Mouse (Mus musculus): ENCODE measurements around the gene Krba1. TPM values are rescaled to one million over a fixed set of nuclear protein-coding genes. Genes with fewer than 3 reads are reported as not detected.

Gene Krba1
- polyA plus RNA-seq, 1 experiment from 2014 or later, result 1.9 TPM

GRCm38 (mm10) chr6:48434651-48435050 lies 39.3 kb downstream of the Krba1 start:
- H3K9me3 ChIP-seq (replicated peaks; ENCODE audit: control insufficient read depth, low read length), result no peaks in the 10 kb centered on the region
- no peak overlapping the region for H3K4me3 ChIP-seq (ENCODE audit: low read depth, low read length)
- no peak overlapping the region for H3K9ac ChIP-seq (ENCODE audit: low read depth, low read length)
- no peak overlapping the region for H3K27ac ChIP-seq (ENCODE audit: low read length)
- no peaks in the 10 kb centered on the region for H3K27me3 ChIP-seq (ENCODE audit: control insufficient read depth, insufficient read depth, low read depth, low read length)
- H3K36me3 ChIP-seq (ENCODE audit: control insufficient read depth, insufficient read depth), result peaks cover 7% of the 10 kb centered on the region
- H3K4me2 ChIP-seq (ENCODE audit: low read depth, low read length), result no peak overlapping the region
- peak; percentile 51; the same call in 1 of the 2 replicates for ATAC-seq (ENCODE audit: low read depth)
- WGBS (ENCODE audit: insufficient replicate concordance), result 43% methylated on average over 6 of the region's 6 CpGs
- no peaks in the 10 kb centered on the region; the same call in 1 of the 2 replicates for H3K4me1 ChIP-seq (ENCODE audit: control insufficient read depth, low read depth, low read length)

GRCm38 (mm10) chr6:48435111-48435510 lies 39.7 kb downstream of the Krba1 start:
- H3K9me3 ChIP-seq (replicated peaks; ENCODE audit: control insufficient read depth, low read length), result no peaks in the 10 kb centered on the region

GRCm38 (mm10) chr6:48435706-48436349 lies 40.4 kb downstream of the Krba1 start:
- H3K4me3 ChIP-seq (ENCODE audit: low read depth, low read length), result no peak overlapping the region
- no peaks in the 10 kb centered on the region; the same call in 1 of the 2 replicates for H3K4me1 ChIP-seq (ENCODE audit: control insufficient read depth, low read depth, low read length)
- H3K9ac ChIP-seq (ENCODE audit: low read depth, low read length), result no peak overlapping the region
- H3K27me3 ChIP-seq (ENCODE audit: control insufficient read depth, insufficient read depth, low read depth, low read length), result no peaks in the 10 kb centered on the region
- ATAC-seq (ENCODE audit: low read depth), result no peak
- peaks cover 7% of the 10 kb centered on the region for H3K36me3 ChIP-seq (ENCODE audit: control insufficient read depth, insufficient read depth)
- no peak overlapping the region for H3K27ac ChIP-seq (ENCODE audit: low read length)
- no peak overlapping the region for H3K4me2 ChIP-seq (ENCODE audit: low read depth, low read length)
- 58% methylated on average over 5 of the region's 5 CpGs for WGBS (ENCODE audit: insufficient replicate concordance)
- H3K9me3 ChIP-seq (replicated peaks; ENCODE audit: control insufficient read depth, low read length), result no peaks in the 10 kb centered on the region

More at GRCm38 (mm10) chr6:48435111-48435510, 39.7 kb downstream of the Krba1 start:
- Histone ChIP-seq H3K4me3 (ENCODE audit: low read depth, low read length) (no peak overlapping the region), H3K27ac (ENCODE audit: low read length) (no peak overlapping the region), H3K4me1 (ENCODE audit: control insufficient read depth, low read depth, low read length) (no peaks in the 10 kb centered on the region; the same call in 1 of the 2 replicates), H3K4me2 (ENCODE audit: low read depth, low read length) (no peak overlapping the region), H3K36me3 (ENCODE audit: control insufficient read depth, insufficient read depth) (peaks cover 7% of the 10 kb centered on the region), H3K27me3 (ENCODE audit: control insufficient read depth, insufficient read depth, low read depth, low read length) (no peaks in the 10 kb centered on the region), H3K9ac (ENCODE audit: low read depth, low read length) (no peak overlapping the region)
- ATAC-seq (ENCODE audit: low read depth), result 0 out of 2 replicates have a peak, but pooled peaks have one; percentile 9
- WGBS (ENCODE audit: insufficient replicate concordance), result 53% methylated on average over 5 of the region's 5 CpGs

DNA sequence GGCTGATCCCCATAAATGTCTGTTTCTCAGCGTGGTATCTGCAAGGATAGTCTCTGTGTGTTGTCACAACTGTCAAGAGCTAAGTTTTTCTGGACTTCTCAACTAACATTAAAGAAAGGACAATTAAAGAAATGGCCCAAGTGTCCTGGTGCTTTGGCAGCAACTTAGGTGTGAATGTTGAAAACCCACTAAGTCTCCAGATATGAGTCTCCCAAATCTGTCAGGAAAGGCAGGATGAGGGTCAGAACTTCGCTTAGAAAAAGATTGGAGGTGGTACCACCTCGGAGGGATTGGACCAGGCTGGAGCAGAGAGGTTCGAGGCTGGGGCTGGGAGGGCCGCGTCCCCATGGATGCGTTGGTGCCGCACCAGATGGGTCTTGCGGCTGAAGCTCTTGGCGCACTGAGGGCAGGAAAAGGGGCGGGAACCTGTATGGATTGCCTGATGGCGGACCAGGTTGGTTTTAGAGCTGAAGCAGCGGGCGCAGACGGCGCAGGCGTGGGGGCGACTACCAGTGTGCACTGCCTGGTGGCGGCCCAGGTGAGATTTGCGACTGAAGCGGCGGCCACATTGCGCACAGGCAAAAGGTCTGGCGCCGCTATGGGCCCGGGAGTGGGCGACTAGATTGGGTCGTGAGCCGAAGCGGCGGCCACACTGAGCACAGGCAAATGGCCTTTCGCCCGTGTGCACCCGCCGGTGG lies 42.4 kb downstream of the Krba1 start:
- no peaks in the 10 kb centered on the region for H3K27me3 ChIP-seq (ENCODE audit: control insufficient read depth, insufficient read depth, low read depth, low read length)
- WGBS (ENCODE audit: insufficient replicate concordance), result 80% methylated on average over 35 of the region's 35 CpGs

DNA sequence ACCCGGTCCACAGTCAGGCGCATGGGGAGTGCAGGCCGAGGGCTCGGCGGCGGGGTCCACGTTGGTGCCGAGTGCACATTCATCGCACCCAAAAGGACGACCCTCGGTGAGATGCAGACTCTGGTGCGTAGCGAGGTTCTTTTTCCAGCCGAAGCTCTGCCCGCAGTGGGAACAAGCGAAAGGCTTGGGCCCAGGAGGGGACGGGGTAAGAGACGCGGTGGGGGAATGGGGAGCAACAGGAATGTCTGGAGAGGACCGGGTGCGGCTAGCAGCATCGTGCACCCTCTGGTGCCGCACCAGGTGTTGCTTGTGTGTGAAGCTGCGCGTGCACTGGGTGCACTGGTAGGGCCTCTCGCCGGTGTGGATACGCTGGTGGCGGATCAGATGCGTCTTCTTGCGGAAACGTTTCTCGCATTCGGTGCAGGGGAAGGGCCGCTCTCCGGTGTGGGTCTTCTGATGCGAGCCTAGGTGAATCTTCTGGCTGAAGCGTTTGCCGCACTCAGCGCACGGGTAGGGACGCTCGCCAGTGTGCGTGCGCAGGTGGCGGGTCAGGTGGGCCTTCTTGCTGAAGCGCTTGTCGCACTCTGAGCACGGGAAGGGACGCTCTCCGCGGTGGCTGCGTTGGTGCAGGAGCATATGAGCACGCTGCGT lies 43.2 kb downstream of the Krba1 start:
- 74% methylated on average over 55 of the region's 55 CpGs for WGBS (ENCODE audit: insufficient replicate concordance)
- Histone ChIP-seq H3K4me1 (ENCODE audit: control insufficient read depth, low read depth, low read length) (peaks cover 2% of the 10 kb centered on the region; the same call in 1 of the 2 replicates), H3K27me3 (ENCODE audit: control insufficient read depth, insufficient read depth, low read depth, low read length) (no peaks in the 10 kb centered on the region), H3K9me3 (replicated peaks; ENCODE audit: control insufficient read depth, low read length) (no peaks in the 10 kb centered on the region), H3K4me3 (ENCODE audit: low read depth, low read length) (no peak overlapping the region), H3K4me2 (ENCODE audit: low read depth, low read length) (no peak overlapping the region), H3K27ac (ENCODE audit: low read length) (no peak overlapping the region), H3K9ac (ENCODE audit: low read depth, low read length) (no peak overlapping the region), H3K36me3 (ENCODE audit: control insufficient read depth, insufficient read depth) (peaks cover 7% of the 10 kb centered on the region)
- no peak for ATAC-seq (ENCODE audit: low read depth)

More for the DNA sequence above, 42.4 kb downstream of the Krba1 start:
- Histone ChIP-seq H3K9me3 (replicated peaks; ENCODE audit: control insufficient read depth, low read length) (no peaks in the 10 kb centered on the region), H3K4me2 (ENCODE audit: low read depth, low read length) (no peak overlapping the region), H3K4me1 (ENCODE audit: control insufficient read depth, low read depth, low read length) (no peaks in the 10 kb centered on the region; the same call in 1 of the 2 replicates), H3K27ac (ENCODE audit: low read length) (no peak overlapping the region), H3K4me3 (ENCODE audit: low read depth, low read length) (no peak overlapping the region), H3K36me3 (ENCODE audit: control insufficient read depth, insufficient read depth) (peaks cover 7% of the 10 kb centered on the region), H3K9ac (ENCODE audit: low read depth, low read length) (no peak overlapping the region)
- ATAC-seq (ENCODE audit: low read depth), result no peak

DNA sequence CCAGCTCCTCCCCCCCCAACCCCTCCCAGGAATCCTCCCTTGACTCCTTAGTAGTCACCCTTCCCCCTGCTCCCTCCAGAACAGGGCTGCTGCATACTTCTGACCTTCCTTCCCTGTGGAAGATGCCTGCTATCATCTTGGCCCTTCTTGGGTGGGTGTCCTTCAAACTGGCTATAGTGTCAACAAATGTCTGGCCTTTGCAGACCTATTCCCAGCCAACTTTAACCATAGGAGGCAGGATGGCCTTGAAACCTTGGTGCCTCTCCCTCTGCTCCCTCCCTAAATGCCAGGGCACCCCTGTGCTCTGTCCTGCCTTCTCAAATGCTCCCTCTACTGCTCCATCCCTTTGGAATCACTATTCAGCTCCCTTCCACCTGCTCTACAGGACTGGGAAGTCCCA lies 44.3 kb downstream of the Krba1 start:
- H3K4me3 ChIP-seq (ENCODE audit: low read depth, low read length), result no peak overlapping the region
- H3K36me3 ChIP-seq (ENCODE audit: control insufficient read depth, insufficient read depth), result peaks cover 7% of the 10 kb centered on the region
- H3K27ac ChIP-seq (ENCODE audit: low read length), result no peak overlapping the region
- no peaks in the 10 kb centered on the region for H3K9me3 ChIP-seq (replicated peaks; ENCODE audit: control insufficient read depth, low read length)
- H3K4me1 ChIP-seq (ENCODE audit: control insufficient read depth, low read depth, low read length), result peaks cover 3% of the 10 kb centered on the region; the same call in 1 of the 2 replicates
- H3K27me3 ChIP-seq (ENCODE audit: control insufficient read depth, insufficient read depth, low read depth, low read length), result no peaks in the 10 kb centered on the region
- no peak for ATAC-seq (ENCODE audit: low read depth)
- H3K4me2 ChIP-seq (ENCODE audit: low read depth, low read length), result no peak overlapping the region
- H3K9ac ChIP-seq (ENCODE audit: low read depth, low read length), result no peak overlapping the region

GRCm38 (mm10) chr6:48440306-48441014 lies 45.1 kb downstream of the Krba1 start:
- peaks cover 3% of the 10 kb centered on the region; the same call in 1 of the 2 replicates for H3K4me1 ChIP-seq (ENCODE audit: control insufficient read depth, low read depth, low read length)
- H3K36me3 ChIP-seq (ENCODE audit: control insufficient read depth, insufficient read depth), result peaks cover 7% of the 10 kb centered on the region
- H3K4me2 ChIP-seq (ENCODE audit: low read depth, low read length), result no peak overlapping the region
- peaks cover 6% of the 10 kb centered on the region for H3K27me3 ChIP-seq (ENCODE audit: control insufficient read depth, insufficient read depth, low read depth, low read length)
- no peaks in the 10 kb centered on the region for H3K9me3 ChIP-seq (replicated peaks; ENCODE audit: control insufficient read depth, low read length)
- WGBS (ENCODE audit: insufficient replicate concordance), result 47% methylated on average over 14 of the region's 14 CpGs
- H3K27ac ChIP-seq (ENCODE audit: low read length), result no peak overlapping the region
- no peak for ATAC-seq (ENCODE audit: low read depth)
- H3K9ac ChIP-seq (ENCODE audit: low read depth, low read length), result no peak overlapping the region
- no peak overlapping the region for H3K4me3 ChIP-seq (ENCODE audit: low read depth, low read length)

DNA sequence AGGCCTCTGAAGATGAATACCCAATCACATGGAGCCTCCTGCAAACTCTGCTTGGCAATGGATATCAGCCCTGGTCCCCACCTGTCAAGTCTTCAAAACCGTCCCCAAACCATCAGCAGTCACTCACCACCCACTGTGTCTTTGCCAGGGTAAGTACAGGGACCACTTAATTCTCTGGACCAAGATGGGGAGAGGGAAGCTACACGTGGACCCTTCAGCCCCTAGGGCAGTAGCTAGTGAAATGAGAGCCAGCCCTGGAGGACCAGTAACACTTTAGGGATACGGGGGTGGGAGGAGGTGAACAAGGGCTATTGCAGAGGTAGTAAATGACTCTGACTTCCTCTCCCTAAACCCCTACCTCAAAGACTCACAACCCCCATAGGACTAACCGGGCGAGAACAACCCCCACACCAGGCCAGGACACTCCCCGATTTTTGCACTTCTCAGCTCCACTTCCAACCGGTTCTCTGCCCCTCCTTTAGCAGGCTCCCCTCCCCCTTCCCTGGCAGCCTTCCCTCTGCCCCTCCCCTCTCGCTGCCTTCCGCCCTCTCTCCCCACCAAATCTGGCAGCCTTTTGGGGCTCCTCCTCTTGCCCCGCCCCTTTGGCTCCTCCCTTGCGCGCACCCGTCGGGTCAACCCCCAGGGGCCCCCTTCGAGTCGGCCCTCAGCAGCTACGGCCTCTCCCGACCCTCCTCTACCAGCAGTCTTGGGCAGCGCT lies 48.4 kb downstream of the Krba1 start:
- Histone ChIP-seq H3K9me3 (replicated peaks; ENCODE audit: control insufficient read depth, low read length) (no peaks in the 10 kb centered on the region), H3K4me2 (ENCODE audit: low read depth, low read length) (peak overlapping the region; percentile 77), H3K27me3 (ENCODE audit: control insufficient read depth, insufficient read depth, low read depth, low read length) (peaks cover 15% of the 10 kb centered on the region), H3K4me3 (ENCODE audit: low read depth, low read length) (peak overlapping the region; percentile 65), H3K9ac (ENCODE audit: low read depth, low read length) (no peak overlapping the region), H3K4me1 (ENCODE audit: control insufficient read depth, low read depth, low read length) (peaks cover 3% of the 10 kb centered on the region; the same call in 1 of the 2 replicates), H3K36me3 (ENCODE audit: control insufficient read depth, insufficient read depth) (no peaks in the 10 kb centered on the region; the same call in none of the 2 replicates), H3K27ac (ENCODE audit: low read length) (no peak overlapping the region)
- 5% methylated on average over 19 of the region's 19 CpGs for WGBS (ENCODE audit: insufficient replicate concordance)
- ATAC-seq (ENCODE audit: low read depth), result peak; percentile 85

Data from liver, embryonic 16.5 days (tissue).